Mouse (Mus musculus): Measurements from ENCODE around the gene Cir1. TPM values are rescaled to one million over a fixed set of nuclear protein-coding genes. Genes with fewer than 3 reads are reported as not detected.

Gene Cir1
- total and polyA plus RNA-seq, 3 experiments: 3.8 to 14.3 (median 5.2) TPM

- no peak for TF ChIP-seq CHD1 (IDR thresholded peaks at IDR 0.05; ENCODE audit: low read depth, low read length)
- TF ChIP-seq JUN (IDR thresholded peaks at IDR 0.05; ENCODE audit: insufficient read depth, low read depth, low read length): no peak
- TF ChIP-seq USF2 (conservative IDR thresholded peaks at IDR 0.05; ENCODE audit: low read depth, low read length): no peak
- TF ChIP-seq MAFK (IDR thresholded peaks at IDR 0.05; ENCODE audit: insufficient replicate concordance, low read length): no peak
- TF ChIP-seq POLR2AphosphoS2 (IDR thresholded peaks at IDR 0.05; ENCODE audit: low read depth, low read length): no peak
- TF ChIP-seq BHLHE40 (IDR thresholded peaks at IDR 0.05; ENCODE audit: low read depth, low read length): no peak
- TF ChIP-seq MAZ (IDR thresholded peaks at IDR 0.05; ENCODE audit: low read depth, low read length): no peak
- TF ChIP-seq RCOR1 (conservative IDR thresholded peaks at IDR 0.05; ENCODE audit: low read depth, low read length): no peak
- no peak for TF ChIP-seq MYC (IDR thresholded peaks at IDR 0.05; ENCODE audit: low read depth, low read length)
- no peak for TF ChIP-seq MXI1 (IDR thresholded peaks at IDR 0.05; ENCODE audit: low read depth, low read length)
- TF ChIP-seq ZMIZ1 (IDR thresholded peaks at IDR 0.05; ENCODE audit: low read depth, low read length): no peak
- TF ChIP-seq IRF4 (IDR thresholded peaks at IDR 0.05; ENCODE audit: low read depth, low read length): no peak
- Histone ChIP-seq H3K36me3 (replicated peaks in 1 of 2; ENCODE audit: control insufficient read depth in 1 of 2, insufficient read depth in 1 of 2, low read length in 1 of 2) (peaks cover 0 to 7% of the 10 kb centered on the region in 2 experiments), H3K27me3 (replicated peaks) (no peaks in the 10 kb centered on the region), H3K4me3 (replicated peaks in 1 of 3; ENCODE audit: low read depth in 2 of 3, low read length in 2 of 3, poor library complexity in 1 of 3) (no peak overlapping the region), H3K9ac (ENCODE audit: insufficient read depth, low read depth) (no peak overlapping the region), H3K27ac (ENCODE audit: insufficient read depth, low read depth) (no peak overlapping the region), H3K4me1 (ENCODE audit: control insufficient read depth in 1 of 2, insufficient read depth in 2 of 2) (no peaks in the 10 kb centered on the region), H3K4me2 (ENCODE audit: insufficient read depth, low read depth, poor library complexity, severe bottlenecking) (no peak overlapping the region), H3K9me3 (replicated peaks; ENCODE audit: low read length) (no peaks in the 10 kb centered on the region), H3K79me2 (replicated peaks; ENCODE audit: control insufficient read depth, extremely low read depth, insufficient read depth, poor library complexity, severe bottlenecking) (no peaks in the 10 kb centered on the region)
- in situ Hi-C loops (cut with MboI; ENCODE audit: low pct_ligation_motif_present, low pct_unique_long_range_greater_than_20kb, low sequenced_read_pairs) (no loop called here), dilution Hi-C loops (cut with MboI; ENCODE audit: extremely low pct_ligation_motif_present, extremely low pct_unique_long_range_greater_than_20kb, low sequenced_read_pairs) (no loop called here)
- DNase-seq (ENCODE audit: extremely low read depth): no peak
These were observed 25.9 kb upstream of the Cir1 start for GRCm38 (mm10) chr2:73338415-73338814.

- H3K4me2 ChIP-seq (ENCODE audit: insufficient read depth, low read depth, poor library complexity, severe bottlenecking): no peak overlapping the region
- H3K4me3 ChIP-seq (replicated peaks in 1 of 3; ENCODE audit: low read depth in 2 of 3, low read length in 2 of 3, poor library complexity in 1 of 3): no peak overlapping the region
- no peaks in the 10 kb centered on the region for H3K79me2 ChIP-seq (replicated peaks; ENCODE audit: control insufficient read depth, extremely low read depth, insufficient read depth, poor library complexity, severe bottlenecking)
- H3K36me3 ChIP-seq (replicated peaks in 1 of 2; ENCODE audit: control insufficient read depth in 1 of 2, insufficient read depth in 1 of 2, low read length in 1 of 2): peaks cover 0 to 9% of the 10 kb centered on the region in 2 experiments
- dilution Hi-C loops (cut with MboI; ENCODE audit: extremely low pct_ligation_motif_present, extremely low pct_unique_long_range_greater_than_20kb, low sequenced_read_pairs): no loop called here
- H3K9ac ChIP-seq (ENCODE audit: insufficient read depth, low read depth): no peak overlapping the region
- no peaks in the 10 kb centered on the region for H3K27me3 ChIP-seq (replicated peaks)
- in situ Hi-C loops (cut with MboI; ENCODE audit: low pct_ligation_motif_present, low pct_unique_long_range_greater_than_20kb, low sequenced_read_pairs): no loop called here
- no peak overlapping the region for H3K27ac ChIP-seq (ENCODE audit: insufficient read depth, low read depth)
- no peaks in the 10 kb centered on the region for H3K4me1 ChIP-seq (ENCODE audit: control insufficient read depth in 1 of 2, insufficient read depth in 2 of 2)
- no peak for DNase-seq (ENCODE audit: extremely low read depth)
- no peak for TF ChIP-seq ZMIZ1 (IDR thresholded peaks at IDR 0.05; ENCODE audit: low read depth, low read length)
- TF ChIP-seq ETS1 (conservative IDR thresholded peaks at IDR 0.05; ENCODE audit: low read depth, low read length): no peak
- TF ChIP-seq ELF1 (IDR thresholded peaks at IDR 0.05; ENCODE audit: low read depth, low read length): no peak
- no peak for TF ChIP-seq USF2 (conservative IDR thresholded peaks at IDR 0.05; ENCODE audit: low read depth, low read length)
- no peak for TF ChIP-seq GABPA (IDR thresholded peaks at IDR 0.05; ENCODE audit: insufficient replicate concordance, low read depth, low read length)
- no peak for TF ChIP-seq MAZ (IDR thresholded peaks at IDR 0.05; ENCODE audit: low read depth, low read length)
- no peak for TF ChIP-seq TBP (conservative IDR thresholded peaks at IDR 0.05; ENCODE audit: low read depth, low read length)
- no peak for TF ChIP-seq RAD21 (IDR thresholded peaks at IDR 0.05; ENCODE audit: low read depth, low read length)
- TF ChIP-seq IRF4 (IDR thresholded peaks at IDR 0.05; ENCODE audit: low read depth, low read length): no peak
- TF ChIP-seq HCFC1 (IDR thresholded peaks at IDR 0.05; ENCODE audit: low read depth, low read length): no peak
- no peak for TF ChIP-seq RCOR1 (conservative IDR thresholded peaks at IDR 0.05; ENCODE audit: low read depth, low read length)
- no peak for TF ChIP-seq CHD2 (IDR thresholded peaks at IDR 0.05; ENCODE audit: low read length)
- no peak for TF ChIP-seq MXI1 (IDR thresholded peaks at IDR 0.05; ENCODE audit: low read depth, low read length)
- no peak for TF ChIP-seq USF1 (IDR thresholded peaks at IDR 0.05; ENCODE audit: low read depth, low read length)
- TF ChIP-seq ZC3H11A (IDR thresholded peaks at IDR 0.05; ENCODE audit: low read depth, low read length): no peak
- no peak for TF ChIP-seq POLR2A (IDR thresholded peaks at IDR 0.05; ENCODE audit: low read depth, low read length)
- H3K9me3 ChIP-seq (replicated peaks; ENCODE audit: low read length): no peaks in the 10 kb centered on the region
These were observed 23.4 kb upstream of the Cir1 start for GRCm38 (mm10) chr2:73335949-73336348.

Measured in CH12.LX (cell line).